Mouse (Mus musculus) kidney, adult 2 months (tissue): ENCODE results near the gene Npr1. TPM values are rescaled to one million over a fixed set of nuclear protein-coding genes. Genes with fewer than 3 reads are reported as not detected.

ENCODE experiments used
- DNase-seq: peaks from one replicate; pipeline ENCODE4 v3.0.0; 2021
- H3K27ac ChIP-seq: fragments of 200-500 bp; 2 replicates; pipeline ENCODE4 v1.5.1; 2012; ENCODE audit warnings: low read depth, low read length, control low read depth, inconsistent platforms; ENCODE audit not compliant: insufficient read depth
- H3K27me3 ChIP-seq: fragments of 200-500 bp; replicated peaks from 2 replicates; pipeline ENCODE4 v1.6.1; 2012; ENCODE audit warnings: mild to moderate bottlenecking, moderate library complexity, low read length, inconsistent platforms; ENCODE audit not compliant: control insufficient read depth, insufficient read depth
- H3K36me3 ChIP-seq: fragments of 200-500 bp; 2 replicates; pipeline ENCODE4 v1.6.1; 2012; ENCODE audit warnings: mild to moderate bottlenecking, moderate library complexity, low read length, inconsistent platforms; ENCODE audit not compliant: control insufficient read depth, insufficient read depth
- H3K4me1 ChIP-seq: fragments of 200-500 bp; 2 replicates; pipeline ENCODE4 v1.6.1; 2011; ENCODE audit warnings: low read length; ENCODE audit not compliant: control insufficient read depth, insufficient read depth
- H3K4me3 ChIP-seq: fragments of 200-500 bp; 2 replicates; pipeline ENCODE4 v1.5.1; 2011; ENCODE audit warnings: mild to moderate bottlenecking, low read depth, low read length, control low read depth; ENCODE audit not compliant: insufficient read depth
- CTCF ChIP-seq: fragments of 200-500 bp; conservative IDR thresholded peaks from 2 replicates; pipeline ENCODE4 v1.5.1; 2011; ENCODE audit warnings: low read depth, mild to moderate bottlenecking, control low read depth, low read length, moderate library complexity, mixed read lengths; ENCODE audit not compliant: insufficient read depth, insufficient read length
- POLR2A ChIP-seq: fragments of 200-500 bp; IDR thresholded peaks from one replicate; pipeline ENCODE4 v1.6.1; 2011; ENCODE audit warnings: low read depth, low read length, control low read depth
- WGBS: fragments of 180-500 bp; shearing (Covaris S2); methylation state at CpG from one replicate; pipeline ENCODE4 v1.1.7; 2018; 5-methylcytosine and 5-hydroxymethylcytosine counted together
- polyA plus RNA-seq: library from polyadenylated mRNA; depleted of rRNA; stranded (reverse); fragments of >200 nt; gene quantifications from 2 replicates; pipeline ENCODE4 v1.2.3, GENCODE M21; 2012

Gene Npr1
- polyA plus RNA-seq, 1 experiment: 55.4 TPM

DNA sequence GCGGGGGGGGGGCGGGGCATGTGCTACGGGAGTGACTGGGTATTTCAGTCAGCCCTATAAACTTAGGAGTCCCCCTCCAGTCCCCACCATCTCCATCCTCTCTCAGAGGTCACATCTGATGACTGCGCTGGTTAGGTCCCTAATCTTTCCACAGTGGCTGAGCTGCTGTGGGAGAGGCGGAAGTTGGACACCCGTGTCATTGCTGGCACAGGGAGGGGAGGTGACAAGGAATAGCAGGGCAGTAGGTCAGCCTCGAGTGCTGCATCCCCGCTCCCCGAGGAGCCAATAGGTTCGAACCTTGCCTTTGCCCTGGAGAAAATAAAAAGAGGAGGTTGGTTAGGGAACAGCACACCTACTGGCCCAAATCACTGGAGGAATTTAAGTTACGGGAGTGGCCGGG is 14.8 kb downstream of the Npr1 start:
- TF ChIP-seq CTCF (no peak), POLR2A (no peak)
- 36% methylated on average over 12 of the region's 12 CpGs for WGBS
- no peak for DNase-seq
- H3K27me3 ChIP-seq: no peaks in the 10 kb centered on the region
- H3K4me1 ChIP-seq: 0 out of 2 replicates have a peak, but pooled peaks cover 4% of the 10 kb centered on the region
- no peak overlapping the region for H3K27ac ChIP-seq
- H3K36me3 ChIP-seq: no peaks in the 10 kb centered on the region
- no peak overlapping the region for H3K4me3 ChIP-seq

DNA sequence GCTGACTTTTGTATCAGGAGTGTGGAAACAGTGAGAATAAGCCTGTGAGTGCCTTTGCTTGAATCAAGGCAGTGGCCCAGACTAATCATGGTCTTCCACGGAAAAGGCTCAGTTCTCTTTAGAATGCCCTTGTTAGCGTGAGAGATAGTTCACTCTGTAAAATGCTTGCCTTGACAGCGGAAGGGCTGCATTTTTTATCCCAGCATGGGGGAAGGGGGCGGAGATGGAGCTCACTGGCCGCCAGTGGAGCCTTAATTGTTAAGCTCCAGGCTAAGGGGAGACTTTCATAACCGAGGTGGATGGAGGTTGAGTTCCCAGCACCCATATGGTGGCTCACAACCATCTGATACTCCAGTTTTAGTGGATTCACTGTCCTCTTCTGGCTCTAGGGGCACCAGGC is 17.0 kb downstream of the Npr1 start:
- H3K27me3 ChIP-seq: no peaks in the 10 kb centered on the region
- H3K27ac ChIP-seq: peak overlapping the region; percentile 65
- H3K4me1 ChIP-seq: 0 out of 2 replicates have a peak, but pooled peaks cover 4% of the 10 kb centered on the region
- no peak for TF ChIP-seq CTCF
- no peak for TF ChIP-seq POLR2A
- H3K36me3 ChIP-seq: no peaks in the 10 kb centered on the region
- H3K4me3 ChIP-seq: no peak overlapping the region
- peak; percentile 57 for DNase-seq
- 69% methylated on average over 6 of the region's 6 CpGs for WGBS

DNA sequence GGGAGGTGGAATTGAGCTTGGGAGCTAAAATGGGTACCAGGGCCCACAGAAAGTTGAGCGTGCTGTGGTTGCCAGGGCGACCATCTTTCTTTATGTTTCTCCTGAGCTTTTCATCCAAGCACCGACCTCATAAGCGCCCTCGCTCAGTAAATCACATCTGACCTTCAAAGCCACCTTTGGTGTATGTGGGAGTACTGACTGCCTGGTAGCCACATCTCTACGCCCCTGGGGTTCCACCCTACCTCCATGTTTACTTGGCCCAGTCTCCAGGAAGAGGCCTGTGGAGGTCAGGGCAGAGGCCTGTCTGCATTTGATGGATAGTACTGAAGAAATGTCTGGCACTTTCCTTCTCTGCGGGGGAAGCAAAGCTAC is 18.6 kb downstream of the Npr1 start:
- H3K27me3 ChIP-seq: no peaks in the 10 kb centered on the region
- H3K27ac ChIP-seq: peak overlapping the region; percentile 97
- H3K4me1 ChIP-seq: 0 out of 2 replicates have a peak, but pooled peaks cover 4% of the 10 kb centered on the region
- peak; percentile 75 for DNase-seq
- WGBS: 63% methylated on average over 7 of the region's 7 CpGs
- no peaks in the 10 kb centered on the region for H3K36me3 ChIP-seq
- TF ChIP-seq CTCF: no peak
- TF ChIP-seq POLR2A: no peak
- no peak overlapping the region for H3K4me3 ChIP-seq

DNA sequence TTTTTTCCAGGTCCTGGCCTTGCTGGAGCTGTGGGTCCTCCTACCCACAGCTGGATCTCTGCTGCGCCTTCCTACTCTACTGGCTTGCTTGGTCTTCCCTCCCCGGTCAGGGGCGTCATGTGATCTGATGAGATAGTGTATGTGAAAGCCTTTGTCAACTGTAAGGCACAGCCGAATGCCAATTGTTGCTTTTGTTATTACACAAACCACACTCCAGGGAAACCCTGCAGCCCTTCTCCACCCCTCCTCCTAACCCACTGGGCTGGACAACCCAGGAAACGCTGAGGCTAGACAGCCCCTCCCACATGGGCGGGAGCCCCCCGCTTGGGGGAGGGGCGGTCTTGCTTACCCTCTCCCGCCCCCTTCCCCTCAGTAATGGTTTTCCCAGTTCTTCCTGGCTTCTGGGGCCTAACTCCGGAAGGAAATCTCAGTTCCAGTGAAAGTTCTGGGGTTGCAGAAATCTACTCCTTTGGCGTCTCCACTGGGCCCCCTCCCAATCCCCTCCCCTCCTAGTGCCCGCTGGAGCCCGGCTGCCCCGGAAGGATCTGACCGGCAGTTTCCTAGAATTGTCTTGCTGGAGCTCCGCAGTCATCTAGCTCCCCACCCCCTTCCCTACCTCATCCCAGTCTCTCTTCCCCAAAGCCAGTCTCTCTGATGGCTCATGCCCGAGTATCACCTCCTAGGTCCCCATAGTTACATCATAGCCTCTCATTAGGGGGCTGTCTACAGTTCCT is 19.1 kb downstream of the Npr1 start:
- peak; percentile 96 for DNase-seq
- peak overlapping the region; percentile 97 for H3K27ac ChIP-seq

DNA sequence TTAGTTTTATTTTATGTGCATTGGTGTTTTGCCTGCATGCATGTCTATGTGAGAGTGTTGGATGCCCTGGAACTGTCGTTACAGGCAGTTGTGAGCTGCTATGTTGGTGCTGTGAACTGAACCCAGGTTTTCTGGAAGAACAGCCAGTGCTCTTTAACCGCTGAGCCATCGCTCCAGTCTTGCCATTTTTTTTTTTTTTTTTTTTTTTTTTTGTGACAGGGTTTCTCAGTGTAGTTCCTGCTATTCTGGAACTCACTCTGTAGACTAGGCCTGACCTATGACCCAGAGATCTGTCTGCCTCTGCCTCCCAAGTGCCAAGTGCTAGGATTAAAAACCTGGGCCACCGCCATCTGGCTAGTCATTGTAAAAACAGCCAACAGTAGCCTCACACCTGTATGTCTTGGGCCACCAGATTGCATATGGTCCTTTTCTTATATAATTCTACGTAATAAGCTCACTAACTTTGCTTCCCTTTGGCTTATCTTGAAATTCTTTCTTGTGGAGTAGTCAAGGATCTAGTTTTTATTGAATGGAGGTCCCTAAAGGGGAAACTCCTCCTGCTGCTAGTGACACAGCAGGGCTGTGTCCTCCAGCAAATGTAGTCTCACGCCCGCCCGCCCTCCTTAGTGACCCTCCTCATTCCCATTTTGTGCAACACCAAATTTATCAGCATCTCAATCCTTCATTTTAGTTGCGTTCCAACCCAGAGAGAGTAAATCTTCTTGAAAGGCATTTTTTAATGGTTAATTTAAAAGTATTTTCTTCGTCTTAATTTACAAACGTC is 20.1 kb downstream of the Npr1 start:
- DNase-seq: peak; percentile 26
- no peak for TF ChIP-seq CTCF
- no peak for TF ChIP-seq POLR2A
- Histone ChIP-seq H3K36me3 (no peaks in the 10 kb centered on the region), H3K4me3 (no peak overlapping the region), H3K27ac (peak overlapping the region; percentile 56), H3K4me1 (0 out of 2 replicates have a peak, but pooled peaks cover 4% of the 10 kb centered on the region), H3K27me3 (no peaks in the 10 kb centered on the region)
- 69% methylated on average over 11 of the region's 11 CpGs for WGBS

More for the DNA sequence above, 19.1 kb downstream of the Npr1 start:
- TF ChIP-seq POLR2A (peak; percentile 4), CTCF (no peak)
- H3K27me3 ChIP-seq: no peaks in the 10 kb centered on the region
- H3K4me1 ChIP-seq: 0 out of 2 replicates have a peak, but pooled peaks cover 4% of the 10 kb centered on the region
- WGBS: 11% methylated on average over 17 of the region's 17 CpGs
- peak overlapping the region; percentile 5; the same call in 1 of the 2 replicates for H3K4me3 ChIP-seq
- no peaks in the 10 kb centered on the region for H3K36me3 ChIP-seq

DNA sequence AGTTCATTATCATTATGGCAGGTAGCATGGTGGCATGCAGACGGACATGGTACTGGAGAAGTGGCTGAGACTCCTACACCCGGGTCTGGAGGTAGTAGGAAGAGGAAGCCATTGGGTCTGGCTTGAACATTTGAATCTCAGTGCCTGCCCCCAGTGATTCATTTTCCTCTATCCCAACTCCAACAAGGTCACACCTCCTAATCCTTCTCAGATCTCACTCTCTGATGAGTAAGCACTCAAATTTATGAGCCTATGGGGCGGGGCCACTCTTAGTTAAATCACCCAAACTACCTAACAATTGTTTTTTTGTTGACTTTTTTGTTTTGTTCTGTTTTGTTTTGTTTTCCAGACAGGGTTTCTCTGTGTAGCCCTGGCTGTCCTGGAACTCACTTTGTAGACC is 21.7 kb downstream of the Npr1 start:
- Histone ChIP-seq H3K4me1 (0 out of 2 replicates have a peak, but pooled peaks cover 4% of the 10 kb centered on the region), H3K27me3 (no peaks in the 10 kb centered on the region), H3K27ac (no peak overlapping the region), H3K4me3 (no peak overlapping the region), H3K36me3 (no peaks in the 10 kb centered on the region)
- TF ChIP-seq POLR2A (no peak), CTCF (no peak)
- no peak for DNase-seq
- WGBS: 88% methylated on average over 3 of the region's 3 CpGs

DNA sequence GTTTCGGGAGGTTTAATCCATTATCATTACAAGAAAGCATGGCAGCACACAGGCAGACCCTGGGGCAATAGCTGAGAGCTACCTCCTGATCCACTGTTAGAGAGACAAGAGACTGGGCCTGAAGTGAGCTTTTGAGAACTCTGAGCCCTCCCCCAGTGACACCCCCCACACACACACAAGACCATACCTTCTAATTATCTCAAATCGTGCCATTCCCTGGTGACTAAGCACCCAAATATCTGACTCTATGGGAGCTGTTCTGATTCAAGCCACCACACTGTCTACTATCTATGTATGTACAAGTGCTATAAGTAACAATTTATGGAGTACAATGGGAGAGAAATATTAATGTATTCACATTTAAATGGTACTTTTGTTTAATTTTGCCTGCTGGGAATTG is 24.9 kb downstream of the Npr1 start:
- no peak for DNase-seq

More for the DNA sequence above, 24.9 kb downstream of the Npr1 start:
- no peak for TF ChIP-seq POLR2A
- no peak for TF ChIP-seq CTCF
- WGBS: 90% methylated on average over 2 of the region's 2 CpGs
- no peak overlapping the region for H3K4me3 ChIP-seq
- H3K27me3 ChIP-seq: no peaks in the 10 kb centered on the region
- H3K4me1 ChIP-seq: no peaks in the 10 kb centered on the region
- H3K27ac ChIP-seq: no peak overlapping the region
- no peaks in the 10 kb centered on the region for H3K36me3 ChIP-seq
